Mouse (Mus musculus): ENCODE measurements at regions not wholly inside any gene's neighbourhood (a gene's known extent, or its start where the extent isn't known, plus 50 kb on each side); places are given as distances from the start of the nearest gene placed in this dataset.

- Histone ChIP-seq H3K27me3 (replicated peaks; ENCODE audit: control insufficient read depth, insufficient read depth, low read length) (no peaks in the 10 kb centered on the region), H3K27ac (ENCODE audit: low read length) (no peak overlapping the region), H3K9ac (replicated peaks; ENCODE audit: low read depth, low read length) (no peak overlapping the region), H3K4me1 (replicated peaks; ENCODE audit: control insufficient read depth, insufficient read depth, low read length) (no peaks in the 10 kb centered on the region), H3K36me3 (ENCODE audit: control insufficient read depth, insufficient read depth) (no peaks in the 10 kb centered on the region), H3K9me3 (ENCODE audit: control insufficient read depth, low read length) (no peaks in the 10 kb centered on the region; the same call in 1 of the 2 replicates), H3K4me2 (ENCODE audit: low read length) (no peak overlapping the region), H3K4me3 (replicated peaks; ENCODE audit: low read length) (no peak overlapping the region)
- ATAC-seq = no peak
- 83% methylated on average over 2 of the region's 2 CpGs for WGBS
Observed at GRCm38 (mm10) chr15:68650609-68651008, 2149.9 kb upstream of the Lrrc6 start.

DNA sequence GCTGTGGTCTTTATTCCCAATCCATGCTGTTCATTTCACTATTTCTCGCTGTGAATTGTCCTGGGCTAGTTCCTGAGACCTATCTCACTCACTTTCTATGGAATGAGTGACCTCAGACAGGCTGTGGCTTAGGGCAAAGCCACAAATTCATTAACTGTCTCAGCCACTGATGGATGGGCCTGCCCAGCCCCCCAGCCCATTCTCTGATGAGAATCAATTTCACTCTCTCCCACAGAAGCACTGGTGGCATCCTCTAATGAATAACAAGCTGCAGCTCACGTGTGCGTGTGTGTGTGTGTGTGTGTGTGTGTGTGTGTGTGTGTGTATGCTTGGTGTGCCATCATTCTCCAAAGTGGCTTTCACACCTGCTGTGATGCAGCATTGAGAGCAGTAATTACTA is 2149.3 kb upstream of the Lrrc6 start:
- Histone ChIP-seq H3K4me3 (replicated peaks; ENCODE audit: low read length) (no peak overlapping the region), H3K27ac (ENCODE audit: low read length) (no peak overlapping the region), H3K27me3 (replicated peaks; ENCODE audit: control insufficient read depth, insufficient read depth, low read length) (no peaks in the 10 kb centered on the region), H3K4me1 (replicated peaks; ENCODE audit: control insufficient read depth, insufficient read depth, low read length) (no peaks in the 10 kb centered on the region), H3K36me3 (ENCODE audit: control insufficient read depth, insufficient read depth) (no peaks in the 10 kb centered on the region), H3K9me3 (ENCODE audit: control insufficient read depth, low read length) (no peaks in the 10 kb centered on the region; the same call in 1 of the 2 replicates), H3K4me2 (ENCODE audit: low read length) (no peak overlapping the region), H3K9ac (replicated peaks; ENCODE audit: low read depth, low read length) (no peak overlapping the region)
- ATAC-seq = 0 out of 2 replicates have a peak, but pooled peaks have one; percentile 15
- 49% methylated on average over 3 of the region's 3 CpGs for WGBS

DNA sequence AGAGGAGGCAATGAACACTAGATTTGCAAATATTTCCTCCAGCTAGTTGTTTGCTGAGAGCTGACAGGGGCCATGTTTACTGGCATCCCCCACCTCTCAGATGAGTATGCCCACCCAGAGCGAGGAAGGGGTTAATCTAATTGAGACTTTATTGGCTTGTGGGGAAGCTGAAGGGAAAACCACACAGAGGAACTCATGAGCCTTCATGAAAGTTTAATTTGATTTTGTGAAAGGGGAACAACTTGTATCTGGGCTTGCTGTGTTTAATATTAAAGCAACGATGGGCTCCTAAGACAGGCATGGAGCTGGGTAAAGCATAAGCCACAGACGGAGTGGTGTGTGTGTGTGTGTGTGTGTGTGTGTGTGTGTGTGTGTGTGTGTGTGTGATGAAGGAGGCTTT is 2146.2 kb upstream of the Lrrc6 start:
- 77% methylated on average over 3 of the region's 3 CpGs for WGBS
- no peak for ATAC-seq

GRCm38 (mm10) chr15:68644862-68645261 is 2144.2 kb upstream of the Lrrc6 start:
- no peaks in the 10 kb centered on the region for H3K27me3 ChIP-seq (replicated peaks; ENCODE audit: control insufficient read depth, insufficient read depth, low read length)
- no peaks in the 10 kb centered on the region; the same call in 1 of the 2 replicates for H3K9me3 ChIP-seq (ENCODE audit: control insufficient read depth, low read length)
- 88% methylated on average over 1 of the region's 1 CpGs for WGBS
- ATAC-seq = no peak
- no peak overlapping the region for H3K4me3 ChIP-seq (replicated peaks; ENCODE audit: low read length)
- H3K36me3 ChIP-seq (ENCODE audit: control insufficient read depth, insufficient read depth) = no peaks in the 10 kb centered on the region
- H3K4me1 ChIP-seq (replicated peaks; ENCODE audit: control insufficient read depth, insufficient read depth, low read length) = no peaks in the 10 kb centered on the region
- no peak overlapping the region for H3K27ac ChIP-seq (ENCODE audit: low read length)
- no peak overlapping the region for H3K9ac ChIP-seq (replicated peaks; ENCODE audit: low read depth, low read length)
- H3K4me2 ChIP-seq (ENCODE audit: low read length) = no peak overlapping the region

More for the DNA sequence above, 2146.2 kb upstream of the Lrrc6 start:
- Histone ChIP-seq H3K9me3 (ENCODE audit: control insufficient read depth, low read length) (no peaks in the 10 kb centered on the region; the same call in 1 of the 2 replicates), H3K27ac (ENCODE audit: low read length) (no peak overlapping the region), H3K36me3 (ENCODE audit: control insufficient read depth, insufficient read depth) (no peaks in the 10 kb centered on the region), H3K9ac (replicated peaks; ENCODE audit: low read depth, low read length) (no peak overlapping the region), H3K4me2 (ENCODE audit: low read length) (no peak overlapping the region), H3K4me3 (replicated peaks; ENCODE audit: low read length) (no peak overlapping the region), H3K4me1 (replicated peaks; ENCODE audit: control insufficient read depth, insufficient read depth, low read length) (no peaks in the 10 kb centered on the region), H3K27me3 (replicated peaks; ENCODE audit: control insufficient read depth, insufficient read depth, low read length) (no peaks in the 10 kb centered on the region)

DNA sequence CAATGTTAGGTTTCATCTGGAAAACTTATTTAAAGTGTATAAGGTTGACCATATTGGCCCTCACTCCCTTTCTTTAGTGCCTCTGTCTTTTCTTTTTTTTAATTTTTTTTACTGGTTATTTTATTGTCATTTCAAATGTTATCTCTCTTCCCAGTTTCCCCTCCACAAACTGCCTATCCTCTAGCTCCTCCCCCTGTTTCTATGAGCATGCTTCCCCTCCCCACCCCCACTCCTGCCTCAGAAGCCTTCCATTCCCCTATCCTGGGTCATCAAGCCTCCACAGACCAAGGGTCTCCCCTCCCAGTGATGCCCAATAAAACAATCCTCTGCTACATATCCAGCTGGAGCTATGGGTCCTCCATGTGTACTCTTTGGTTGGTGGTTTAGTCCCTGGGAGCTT is 2134.9 kb upstream of the Lrrc6 start:
- Histone ChIP-seq H3K27me3 (replicated peaks; ENCODE audit: control insufficient read depth, insufficient read depth, low read length) (no peaks in the 10 kb centered on the region), H3K9ac (replicated peaks; ENCODE audit: low read depth, low read length) (no peak overlapping the region), H3K4me1 (replicated peaks; ENCODE audit: control insufficient read depth, insufficient read depth, low read length) (no peaks in the 10 kb centered on the region), H3K9me3 (ENCODE audit: control insufficient read depth, low read length) (no peaks in the 10 kb centered on the region), H3K4me2 (ENCODE audit: low read length) (no peak overlapping the region), H3K4me3 (replicated peaks; ENCODE audit: low read length) (no peak overlapping the region), H3K36me3 (ENCODE audit: control insufficient read depth, insufficient read depth) (no peaks in the 10 kb centered on the region), H3K27ac (ENCODE audit: low read length) (no peak overlapping the region)
- no peak for ATAC-seq

DNA sequence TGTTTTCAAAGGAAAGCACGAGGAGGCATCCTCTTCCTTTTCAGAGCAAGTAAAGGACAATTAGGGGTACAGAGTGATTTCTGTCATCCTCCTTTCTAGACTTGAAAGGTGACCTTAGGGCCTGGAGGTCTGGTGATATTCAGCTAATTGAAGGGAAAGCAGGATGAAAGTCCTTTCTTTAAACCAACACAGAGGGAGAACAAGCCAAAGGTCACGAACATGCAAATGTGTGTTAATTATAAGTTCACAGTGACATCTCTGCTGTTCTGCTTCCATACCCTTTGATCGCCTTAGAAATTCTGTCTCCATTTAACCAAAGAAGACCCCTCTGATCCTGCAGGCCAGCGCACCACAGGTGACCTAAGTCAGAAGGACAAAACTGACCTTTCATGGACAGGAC is 2126.3 kb upstream of the Lrrc6 start:
- H3K4me2 ChIP-seq (ENCODE audit: low read length) = no peak overlapping the region
- no peak overlapping the region for H3K4me3 ChIP-seq (replicated peaks; ENCODE audit: low read length)
- no peaks in the 10 kb centered on the region for H3K36me3 ChIP-seq (ENCODE audit: control insufficient read depth, insufficient read depth)
- no peak for ATAC-seq
- H3K4me1 ChIP-seq (replicated peaks; ENCODE audit: control insufficient read depth, insufficient read depth, low read length) = no peaks in the 10 kb centered on the region
- no peaks in the 10 kb centered on the region for H3K9me3 ChIP-seq (ENCODE audit: control insufficient read depth, low read length)
- H3K27me3 ChIP-seq (replicated peaks; ENCODE audit: control insufficient read depth, insufficient read depth, low read length) = no peaks in the 10 kb centered on the region
- H3K9ac ChIP-seq (replicated peaks; ENCODE audit: low read depth, low read length) = no peak overlapping the region
- WGBS = 73% methylated on average over 4 of the region's 4 CpGs
- H3K27ac ChIP-seq (ENCODE audit: low read length) = no peak overlapping the region

GRCm38 (mm10) chr15:68624831-68625230 is 2124.1 kb upstream of the Lrrc6 start:
- no peak for ATAC-seq
- WGBS = 79% methylated on average over 3 of the region's 3 CpGs
- no peaks in the 10 kb centered on the region for H3K36me3 ChIP-seq (ENCODE audit: control insufficient read depth, insufficient read depth)
- H3K4me3 ChIP-seq (replicated peaks; ENCODE audit: low read length) = no peak overlapping the region
- no peak overlapping the region for H3K4me2 ChIP-seq (ENCODE audit: low read length)
- H3K27ac ChIP-seq (ENCODE audit: low read length) = no peak overlapping the region
- no peaks in the 10 kb centered on the region for H3K27me3 ChIP-seq (replicated peaks; ENCODE audit: control insufficient read depth, insufficient read depth, low read length)
- H3K4me1 ChIP-seq (replicated peaks; ENCODE audit: control insufficient read depth, insufficient read depth, low read length) = no peaks in the 10 kb centered on the region
- H3K9ac ChIP-seq (replicated peaks; ENCODE audit: low read depth, low read length) = no peak overlapping the region
- no peaks in the 10 kb centered on the region for H3K9me3 ChIP-seq (ENCODE audit: control insufficient read depth, low read length)

DNA sequence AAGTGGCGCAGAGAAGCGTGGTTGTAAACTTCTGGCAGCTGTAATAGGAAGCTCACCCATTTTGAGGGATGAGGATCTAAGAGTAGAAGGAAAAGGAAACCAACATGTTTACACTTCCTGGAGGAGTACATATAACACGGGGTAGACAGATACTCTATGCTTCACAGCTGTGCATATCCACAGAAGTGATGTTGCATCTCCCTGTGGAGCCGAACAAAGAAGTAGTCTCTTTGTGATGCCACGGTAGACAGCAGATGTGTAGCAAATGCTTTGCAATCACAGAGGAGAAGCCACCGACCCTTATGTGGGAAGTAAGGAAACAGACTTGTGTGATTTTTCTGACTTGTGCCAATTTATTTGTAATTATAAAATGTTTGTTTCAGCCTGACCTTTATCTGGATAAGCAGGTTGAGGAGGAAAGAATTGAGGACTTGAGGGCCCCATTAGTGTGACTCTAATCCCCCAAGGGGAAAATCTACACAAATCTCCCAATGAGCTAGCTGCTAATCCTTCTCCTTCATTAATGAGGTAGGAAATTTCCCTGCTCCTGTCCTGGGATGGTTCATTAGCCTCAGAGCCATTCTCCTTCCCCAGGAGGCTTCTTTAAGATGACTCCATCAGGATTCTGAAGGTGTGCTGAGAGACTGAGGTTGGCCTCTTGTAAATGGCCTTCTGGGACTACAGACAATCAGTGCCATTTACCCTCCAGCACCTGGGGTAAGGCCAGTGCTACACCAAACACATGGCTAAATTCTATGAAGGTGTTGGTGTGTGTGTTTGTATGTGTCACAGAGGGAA is 2119.9 kb upstream of the Lrrc6 start:
- WGBS = 53% methylated on average over 6 of the region's 6 CpGs
- Histone ChIP-seq H3K4me2 (ENCODE audit: low read length) (no peak overlapping the region), H3K36me3 (ENCODE audit: control insufficient read depth, insufficient read depth) (no peaks in the 10 kb centered on the region), H3K9me3 (ENCODE audit: control insufficient read depth, low read length) (no peaks in the 10 kb centered on the region), H3K27ac (ENCODE audit: low read length) (no peak overlapping the region), H3K9ac (replicated peaks; ENCODE audit: low read depth, low read length) (no peak overlapping the region), H3K4me3 (replicated peaks; ENCODE audit: low read length) (no peak overlapping the region), H3K4me1 (replicated peaks; ENCODE audit: control insufficient read depth, insufficient read depth, low read length) (no peaks in the 10 kb centered on the region), H3K27me3 (replicated peaks; ENCODE audit: control insufficient read depth, insufficient read depth, low read length) (no peaks in the 10 kb centered on the region)
- no peak for ATAC-seq

DNA sequence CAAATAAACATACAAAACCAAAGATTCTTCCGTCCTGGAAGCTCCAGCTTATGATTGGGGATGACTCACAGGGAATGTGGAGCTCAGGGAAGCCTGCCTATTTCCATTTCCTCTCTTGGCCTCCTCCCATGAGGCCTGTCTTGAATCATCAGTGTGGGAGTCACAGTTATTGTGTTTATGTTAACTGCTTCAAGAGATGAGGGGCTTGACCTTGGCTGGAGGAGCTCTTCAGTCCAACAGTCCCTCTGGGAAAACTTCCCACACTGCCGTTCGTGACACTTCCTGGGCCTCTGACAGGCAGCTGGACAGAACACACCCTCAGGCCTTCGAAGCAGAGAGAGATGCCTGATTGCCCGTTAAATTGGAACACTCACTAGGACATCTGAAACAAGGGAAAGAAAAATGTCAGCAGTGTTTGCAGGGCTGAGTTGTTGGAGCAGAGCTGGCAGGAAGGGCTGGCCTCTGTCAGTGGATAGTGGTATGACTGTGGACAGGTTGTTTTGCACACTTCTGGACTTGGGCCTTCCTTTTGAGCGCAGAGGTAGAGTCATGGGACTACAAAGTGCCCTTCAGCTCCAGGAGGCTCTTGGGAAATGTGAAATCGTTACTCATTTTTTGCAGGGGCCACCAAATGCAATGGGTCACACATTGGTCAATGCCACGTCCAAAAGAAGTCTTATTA is 2105.5 kb upstream of the Lrrc6 start:
- no peaks in the 10 kb centered on the region for H3K27me3 ChIP-seq (replicated peaks; ENCODE audit: control insufficient read depth, insufficient read depth, low read length)
- no peaks in the 10 kb centered on the region for H3K4me1 ChIP-seq (replicated peaks; ENCODE audit: control insufficient read depth, insufficient read depth, low read length)
- 72% methylated on average over 8 of the region's 8 CpGs for WGBS
- H3K27ac ChIP-seq (ENCODE audit: low read length) = no peak overlapping the region
- ATAC-seq = no peak
- H3K36me3 ChIP-seq (ENCODE audit: control insufficient read depth, insufficient read depth) = no peaks in the 10 kb centered on the region
- no peak overlapping the region for H3K4me2 ChIP-seq (ENCODE audit: low read length)
- no peak overlapping the region for H3K4me3 ChIP-seq (replicated peaks; ENCODE audit: low read length)
- H3K9me3 ChIP-seq (ENCODE audit: control insufficient read depth, low read length) = no peaks in the 10 kb centered on the region
- no peak overlapping the region for H3K9ac ChIP-seq (replicated peaks; ENCODE audit: low read depth, low read length)
